Comparison of ENCODE assay signal across 8 mouse cellular contexts in the genomic region with DNA sequence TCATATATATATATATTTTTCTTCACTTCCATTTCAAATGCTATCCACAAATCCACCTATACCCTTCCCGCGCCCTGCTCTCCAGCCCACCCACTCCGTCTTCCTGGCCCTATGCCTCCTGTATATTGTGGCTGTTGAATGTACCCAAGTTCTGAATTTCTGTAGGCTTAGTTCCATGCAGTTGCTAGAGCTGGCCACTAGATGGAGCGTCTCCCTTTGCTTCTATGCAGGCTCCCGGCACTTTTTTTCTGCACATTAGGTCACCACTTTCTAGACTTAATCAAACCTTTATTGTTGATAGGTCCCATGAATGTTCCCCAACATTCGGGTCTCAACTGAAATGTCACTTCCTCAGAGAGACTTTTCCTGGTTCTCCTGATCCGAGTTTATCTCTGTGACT. TPM values are rescaled to one million over a fixed set of nuclear protein-coding genes. Genes with fewer than 3 reads are reported as not detected.
DNase-seq lines count a peak whose midpoint lies in the region; ATAC-seq and TF ChIP-seq lines count a peak whose summit lies in the region.

No protein-coding gene starts in this region.

- TF ChIP-seq CTCF in lung, adult 2 months (IDR thresholded peaks at IDR 0.05; ENCODE audit: insufficient read depth, low read length): peak; percentile 73
- TF ChIP-seq CTCF in small intestine, adult 2 months (IDR thresholded peaks at IDR 0.05; ENCODE audit: extremely low read depth, insufficient read length, insufficient replicate concordance, low read depth, low read length): peak; percentile 73; the same call in 1 of the 2 replicates

- H3K9me3 ChIP-seq in forebrain, embryonic 10.5 days: no peaks in the 10 kb centered on the region
- no peaks in the 10 kb centered on the region for H3K9me3 ChIP-seq in forebrain, embryonic 12.5 days

- no peak for ATAC-seq in forebrain, embryonic 12.5 days (ENCODE audit: low FRiP score)

- H3K4me3 ChIP-seq in forebrain, embryonic 10.5 days: no peak overlapping the region
- no peak overlapping the region for H3K4me3 ChIP-seq in forebrain, embryonic 12.5 days (replicated peaks)
- no peak overlapping the region for H3K4me3 ChIP-seq in lung, adult 2 months (replicated peaks; ENCODE audit: extremely low read depth, low read depth, low read length)
- no peak overlapping the region for H3K4me3 ChIP-seq in small intestine, adult 2 months (ENCODE audit: low read depth, low read length)

- no peak for TF ChIP-seq POLR2A in lung, adult 2 months (IDR thresholded peaks at IDR 0.05; ENCODE audit: borderline replicate concordance, extremely low read depth, low read depth, low read length)
- TF ChIP-seq POLR2A in small intestine, adult 2 months (IDR thresholded peaks at IDR 0.05; ENCODE audit: low read depth, low read length): no peak

- no peaks in the 10 kb centered on the region for H3K4me1 ChIP-seq in forebrain, embryonic 10.5 days
- H3K4me1 ChIP-seq in forebrain, embryonic 12.5 days: 0 out of 2 replicates have a peak, but pooled peaks cover 2% of the 10 kb centered on the region
- no peaks in the 10 kb centered on the region for H3K4me1 ChIP-seq in lung, adult 2 months (ENCODE audit: control insufficient read depth, insufficient read depth, low read length)
- H3K4me1 ChIP-seq in small intestine, adult 2 months (ENCODE audit: control insufficient read depth, insufficient read depth, insufficient read length, low read length): no peaks in the 10 kb centered on the region

- no peaks in the 10 kb centered on the region for H3K36me3 ChIP-seq in forebrain, embryonic 10.5 days (replicated peaks)
- no peaks in the 10 kb centered on the region for H3K36me3 ChIP-seq in forebrain, embryonic 12.5 days (replicated peaks)
- no peaks in the 10 kb centered on the region for H3K36me3 ChIP-seq in small intestine, adult 2 months (ENCODE audit: control insufficient read depth, insufficient read depth, low read length)

- no peak overlapping the region for H3K27ac ChIP-seq in forebrain, embryonic 10.5 days
- no peak overlapping the region for H3K27ac ChIP-seq in forebrain, embryonic 12.5 days
- H3K27ac ChIP-seq in small intestine, adult 2 months (ENCODE audit: insufficient read depth, low read depth, low read length): no peak overlapping the region

- no peaks in the 10 kb centered on the region for H3K27me3 ChIP-seq in forebrain, embryonic 10.5 days (ENCODE audit: poor library complexity, severe bottlenecking)
- H3K27me3 ChIP-seq in forebrain, embryonic 12.5 days: 0 out of 2 replicates have a peak, but pooled peaks cover 3% of the 10 kb centered on the region
- no peaks in the 10 kb centered on the region for H3K27me3 ChIP-seq in small intestine, adult 2 months (ENCODE audit: control insufficient read depth, insufficient read depth, low read length)

- no peak overlapping the region for H3K4me2 ChIP-seq in forebrain, embryonic 12.5 days

- peak; percentile 47 for DNase-seq in forebrain, embryonic 10.5 days (ENCODE audit: extremely low spot score, low spot score)
- DNase-seq in ovary, postnatal 36 days (ENCODE audit: low spot score): peak; percentile 31
- DNase-seq in ovary, postnatal 10 days (ENCODE audit: low spot score): no peak
- peak; percentile 77 to 80 for DNase-seq in cerebellum, postnatal 10 days
- DNase-seq in heart, postnatal 4 days: peak; percentile 55
- no peak for DNase-seq in lung, adult 2 months

- H3K9ac ChIP-seq in forebrain, embryonic 12.5 days: no peak overlapping the region

- 30% methylated on average over 7 of the region's 7 CpGs for WGBS in forebrain, embryonic 10.5 days
- 31% methylated on average over 7 of the region's 7 CpGs for WGBS in forebrain, embryonic 12.5 days
- WGBS in lung, adult 2 months: 12% methylated on average over 7 of the region's 7 CpGs
- 11% methylated on average over 7 of the region's 7 CpGs for WGBS in small intestine, adult 2 months

RNA-seq across cellular contexts. Expression of gene Cacng5, which starts 55.6 kb away (rescaled TPM):
- polyA plus RNA-seq in forebrain, embryonic 10.5 days (2016; fragmentation: Nextera tagmentation; extraction: Ambion mirVana): 0.33 and 0.65 TPM in 2 replicates
- polyA plus RNA-seq in forebrain, embryonic 12.5 days (2016; fragmentation: Nextera tagmentation; extraction: Ambion mirVana): 1.0 and 1.3 TPM in 2 replicates
- under 1 TPM; 0.10 to 0.11 TPM for total RNA-seq in heart, postnatal 4 days (2021)
- 0.02 and 0.07 TPM in 2 replicates for polyA plus RNA-seq in lung, adult 2 months (2012; rRNA removed)
- polyA plus RNA-seq in small intestine, adult 2 months (2012; rRNA removed): 0.03 and 0.05 TPM in 2 replicates

Comparison
In these comparisons a context has a peak if more than half of its experiments do, and no peak if none do; other contexts are left out.
1. DNase-seq: peak in forebrain, embryonic 10.5 days (single experiment), ovary, postnatal 36 days (single experiment), cerebellum, postnatal 10 days (2 of 2) and heart, postnatal 4 days (single experiment); none in ovary, postnatal 10 days (single experiment) and lung, adult 2 months (single experiment).